Mouse (Mus musculus) gastrocnemius, postnatal 10 days (tissue): ENCODE measurements at regions not wholly inside any gene's neighbourhood (a gene's known extent, or its start where the extent isn't known, plus 50 kb on each side); places are given as distances from the start of the nearest gene placed in this dataset.
"Not testable (repeated sequence)": the region's sequence is repeated elsewhere in the genome, so short reads cannot be mapped to it uniquely, and the experiment has no call there.

Source experiments
- DNase-seq: peaks from one replicate; pipeline ENCODE4 v3.0.0; 2021; ENCODE audit warnings: mixed read lengths

GRCm38 (mm10) chr3:59563486-59564006 is 166.0 kb upstream of the Gm5538 start:
- DNase-seq: not testable (repeated sequence)

- DNase-seq: no peak
Measured at GRCm38 (mm10) chr3:59542621-59543020, 187.0 kb upstream of the Gm5538 start.

GRCm38 (mm10) chr3:59540547-59540946 is 189.0 kb upstream of the Gm5538 start:
- not testable (repeated sequence) for DNase-seq

- DNase-seq: not testable (repeated sequence)
Measured at GRCm38 (mm10) chr3:59539893-59540292, 189.7 kb upstream of the Gm5538 start.

GRCm38 (mm10) chr3:59531311-59531834 is 187.2 kb upstream of the Igsf10 start:
- DNase-seq: no peak

GRCm38 (mm10) chr3:59530592-59531310 is 186.6 kb upstream of the Igsf10 start:
- DNase-seq: no peak

- DNase-seq: no peak
Measured at GRCm38 (mm10) chr3:59520766-59521165, 176.6 kb upstream of the Igsf10 start.

- no peak for DNase-seq
Measured at GRCm38 (mm10) chr3:59478095-59478494, 133.9 kb upstream of the Igsf10 start.

GRCm38 (mm10) chr3:59477441-59478061 is 133.4 kb upstream of the Igsf10 start:
- no peak for DNase-seq

- DNase-seq: no peak
Measured at GRCm38 (mm10) chr3:59468956-59469355, 124.8 kb upstream of the Igsf10 start.

- no peak for DNase-seq
Measured at GRCm38 (mm10) chr3:59462341-59463158, 118.4 kb upstream of the Igsf10 start.

GRCm38 (mm10) chr3:59456938-59457337 is 112.7 kb upstream of the Igsf10 start:
- no peak for DNase-seq

GRCm38 (mm10) chr3:59451084-59451483 is 106.9 kb upstream of the Igsf10 start:
- no peak for DNase-seq

GRCm38 (mm10) chr3:59423621-59424020 is 79.4 kb upstream of the Igsf10 start:
- no peak for DNase-seq

- DNase-seq: no peak
Measured at GRCm38 (mm10) chr3:59409131-59409530, 64.9 kb upstream of the Igsf10 start.

- no peak for DNase-seq
Measured at GRCm38 (mm10) chr3:59406035-59406434, 61.8 kb upstream of the Igsf10 start.

GRCm38 (mm10) chr3:59401856-59402255 is 57.7 kb upstream of the Igsf10 start:
- peak; percentile 16 for DNase-seq

- DNase-seq: no peak
Measured at GRCm38 (mm10) chr3:59401425-59401824, 57.2 kb upstream of the Igsf10 start.
